Mouse (Mus musculus) lung, postnatal 0 days (tissue): ENCODE measurements at regions not wholly inside any gene's neighbourhood (a gene's known extent, or its start where the extent isn't known, plus 50 kb on each side); places are given as distances from the start of the nearest gene placed in this dataset.

ENCODE experiments used
- CTCF ChIP-seq: IDR thresholded peaks from 2 replicates; pipeline ENCODE4 v1.5.1; 2016; ENCODE audit warnings: antibody characterized with exemption, mild to moderate bottlenecking
- EP300 ChIP-seq: IDR thresholded peaks from 2 replicates; pipeline ENCODE4 v1.6.1; 2016; ENCODE audit warnings: antibody characterized with exemption, mild to moderate bottlenecking, control low read depth

DNA sequence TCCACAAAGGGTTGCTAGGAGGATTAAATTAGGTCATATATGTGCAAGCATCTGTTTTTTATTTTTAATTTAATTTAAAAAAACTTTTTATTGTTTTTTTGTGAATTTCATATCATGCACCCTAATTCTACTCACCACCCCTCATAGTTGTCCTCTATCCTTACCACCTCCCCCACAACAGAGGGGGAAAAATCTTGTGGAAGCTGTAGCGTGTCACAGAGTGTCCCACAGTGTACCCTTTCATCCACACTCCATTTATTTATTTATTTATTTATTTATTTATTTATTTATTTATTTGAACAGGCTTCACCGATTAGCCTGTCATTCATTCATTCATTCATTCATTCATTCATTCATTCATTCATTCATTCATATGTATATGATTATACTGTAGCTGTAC lies 177.8 kb downstream of the Wdr20rt start:
- TF ChIP-seq CTCF (no peak), EP300 (no peak)
